8 mouse cellular contexts compared by ENCODE assay signal in genomic region chr17:28882316-28882715, GRCm38 (mm10). TPM values are rescaled to one million over a fixed set of nuclear protein-coding genes. Genes with fewer than 3 reads are reported as not detected.
A peak's percentile ranks its signal among the peaks of the same experiment; 100 is the strongest.
DNase-seq lines count a peak whose midpoint lies in the region; ATAC-seq and TF ChIP-seq lines count a peak whose summit lies in the region.

No protein-coding gene starts in this region.

- H3K9ac ChIP-seq in intestine, embryonic 14.5 days (ENCODE audit: low read length) = no peak overlapping the region
- H3K9ac ChIP-seq in intestine, embryonic 16.5 days (ENCODE audit: low read depth, low read length) = no peak overlapping the region
- no peak overlapping the region for H3K9ac ChIP-seq in liver, postnatal 0 days (replicated peaks)
- H3K9ac ChIP-seq in neural tube, embryonic 11.5 days (ENCODE audit: low read length) = no peak overlapping the region

- ATAC-seq in intestine, embryonic 14.5 days (replicated peaks; ENCODE audit: low FRiP score, low TSS enrichment, low read depth) = no peak; the same call in 1 of the 2 replicates
- no peak for ATAC-seq in intestine, embryonic 16.5 days
- ATAC-seq in inflammation-experienced regulatory T-cells, adult 6 months = peak; percentile 89
- peak; percentile 50; the same call in 1 of the 2 replicates for ATAC-seq in liver, postnatal 0 days
- ATAC-seq in neural tube, embryonic 11.5 days (ENCODE audit: insufficient read depth, low FRiP score, low TSS enrichment) = no peak

- peaks cover 9% of the 10 kb centered on the region for H3K4me1 ChIP-seq in intestine, embryonic 14.5 days (replicated peaks; ENCODE audit: control insufficient read depth, insufficient read depth, low read length)
- peaks cover 4% of the 10 kb centered on the region; the same call in 1 of the 2 replicates for H3K4me1 ChIP-seq in intestine, embryonic 16.5 days (ENCODE audit: control insufficient read depth, insufficient read depth, low read length)
- H3K4me1 ChIP-seq in liver, postnatal 0 days (ENCODE audit: insufficient read depth) = peaks cover 7% of the 10 kb centered on the region; the same call in 1 of the 2 replicates
- H3K4me1 ChIP-seq in neural tube, embryonic 11.5 days (ENCODE audit: control insufficient read depth, insufficient read depth, low read length) = no peaks in the 10 kb centered on the region

- intact Hi-C loops in gastrocnemius, postnatal 14 days (cut with DNase I; ENCODE audit: low total_unique reads) = no loop called here

- H3K27ac ChIP-seq in intestine, embryonic 14.5 days (ENCODE audit: low read depth) = no peak overlapping the region
- no peak overlapping the region for H3K27ac ChIP-seq in intestine, embryonic 16.5 days (ENCODE audit: low read length)
- no peak overlapping the region for H3K27ac ChIP-seq in liver, postnatal 0 days (ENCODE audit: low read depth)
- H3K27ac ChIP-seq in neural tube, embryonic 11.5 days (ENCODE audit: low read depth, low read length) = no peak overlapping the region

- no peak for TF ChIP-seq CTCF in liver, postnatal 0 days (IDR thresholded peaks at IDR 0.05; ENCODE audit: low read depth)

- no peak overlapping the region for H3K4me3 ChIP-seq in intestine, embryonic 14.5 days (ENCODE audit: low read depth, low read length)
- H3K4me3 ChIP-seq in intestine, embryonic 16.5 days (ENCODE audit: low read length) = no peak overlapping the region
- H3K4me3 ChIP-seq in liver, postnatal 0 days (ENCODE audit: low read depth, low read length) = no peak overlapping the region
- H3K4me3 ChIP-seq in neural tube, embryonic 11.5 days (ENCODE audit: low read depth, low read length) = no peak overlapping the region

- peak; percentile 77 for DNase-seq in intestine, embryonic 14.5 days (ENCODE audit: low spot score)
- DNase-seq in c-Kit-positive CD71-positive TER-119-positive erythroid progenitor cells, embryonic 14.5 days (ENCODE audit: low spot score) = peak; percentile 81
- peak; percentile 77 for DNase-seq in gastrocnemius, postnatal 14 days
- DNase-seq in liver, postnatal 0 days = peak; percentile 84
- DNase-seq in neural tube, embryonic 11.5 days (ENCODE audit: low spot score) = peak; percentile 84
- peak; percentile 36 to 55 for DNase-seq in thymus, adult 18-20 months

- WGBS in intestine, embryonic 14.5 days = 3% methylated on average over 12 of the region's 12 CpGs
- 2% methylated on average over 12 of the region's 12 CpGs for WGBS in intestine, embryonic 16.5 days
- 5% methylated on average over 12 of the region's 12 CpGs for WGBS in liver, postnatal 0 days (ENCODE audit: insufficient replicate concordance)
- WGBS in neural tube, embryonic 11.5 days = 5% methylated on average over 12 of the region's 12 CpGs

- H3K9me3 ChIP-seq in intestine, embryonic 14.5 days (ENCODE audit: control insufficient read depth, low read length) = no peaks in the 10 kb centered on the region
- no peaks in the 10 kb centered on the region for H3K9me3 ChIP-seq in intestine, embryonic 16.5 days (ENCODE audit: control insufficient read depth, low read length)
- H3K9me3 ChIP-seq in liver, postnatal 0 days (ENCODE audit: low read length) = no peaks in the 10 kb centered on the region
- H3K9me3 ChIP-seq in neural tube, embryonic 11.5 days (ENCODE audit: control insufficient read depth, low read length) = no peaks in the 10 kb centered on the region

- no peak for TF ChIP-seq EP300 in liver, postnatal 0 days (IDR thresholded peaks at IDR 0.05; ENCODE audit: low read depth)

- peak overlapping the region; percentile 22; the same call in 1 of the 2 replicates for H3K4me2 ChIP-seq in intestine, embryonic 14.5 days (ENCODE audit: low read length)
- no peak overlapping the region for H3K4me2 ChIP-seq in intestine, embryonic 16.5 days (ENCODE audit: low read depth, low read length)
- H3K4me2 ChIP-seq in liver, postnatal 0 days (ENCODE audit: low read depth, low read length) = peak overlapping the region; percentile 2; the same call in 1 of the 2 replicates
- no peak overlapping the region for H3K4me2 ChIP-seq in neural tube, embryonic 11.5 days (ENCODE audit: low read depth)

- no peaks in the 10 kb centered on the region for H3K36me3 ChIP-seq in intestine, embryonic 14.5 days (ENCODE audit: control insufficient read depth, insufficient read depth, low read length)
- no peaks in the 10 kb centered on the region for H3K36me3 ChIP-seq in intestine, embryonic 16.5 days (ENCODE audit: control insufficient read depth, insufficient read depth, low read length)
- H3K36me3 ChIP-seq in liver, postnatal 0 days (replicated peaks; ENCODE audit: insufficient read depth, low read length) = no peaks in the 10 kb centered on the region
- no peaks in the 10 kb centered on the region for H3K36me3 ChIP-seq in neural tube, embryonic 11.5 days (ENCODE audit: control insufficient read depth, insufficient read depth, low read length)

- H3K27me3 ChIP-seq in intestine, embryonic 14.5 days (replicated peaks; ENCODE audit: control insufficient read depth, insufficient read depth, low read length) = no peaks in the 10 kb centered on the region
- no peaks in the 10 kb centered on the region for H3K27me3 ChIP-seq in intestine, embryonic 16.5 days (replicated peaks; ENCODE audit: control insufficient read depth, insufficient read depth, low read length)
- peaks cover 11% of the 10 kb centered on the region; the same call in 1 of the 2 replicates for H3K27me3 ChIP-seq in liver, postnatal 0 days (ENCODE audit: insufficient read depth, low read length)
- H3K27me3 ChIP-seq in neural tube, embryonic 11.5 days (ENCODE audit: control insufficient read depth, insufficient read depth, low read length) = no peaks in the 10 kb centered on the region

RNA-seq across cellular contexts. Expression of gene Pnpla1, which starts 24.1 kb away (rescaled TPM):
- 0.76 and 1.1 TPM in 2 replicates for polyA plus RNA-seq in intestine, embryonic 14.5 days (2014; fragmentation: Nextera tagmentation; extraction: Ambion mirVana)
- 1.7 and 1.9 TPM in 2 replicates for polyA plus RNA-seq in intestine, embryonic 16.5 days (2015; fragmentation: Nextera tagmentation; extraction: Ambion mirVana)
- total RNA-seq in gastrocnemius, postnatal 14 days (2021) = under 1 TPM in 1 of 2 experiments, not detected in 1; 0.04 TPM
- not detected for polyA plus RNA-seq in inflammation-experienced regulatory T-cells, adult 6 months (2017; shearing (Covaris generic))
- polyA plus RNA-seq in liver, postnatal 0 days (2015; fragmentation: Nextera tagmentation; extraction: Ambion mirVana) = 0.09 and 0.16 TPM in 2 replicates
- not detected in 2 replicates for polyA plus RNA-seq in neural tube, embryonic 11.5 days (2014; fragmentation: Nextera tagmentation; extraction: Ambion mirVana)

RNA-seq across cellular contexts. Expression of gene 4930539E08Rik, which starts 32.8 kb away (rescaled TPM):
- polyA plus RNA-seq in intestine, embryonic 14.5 days (2014; fragmentation: Nextera tagmentation; extraction: Ambion mirVana) = 3.6 and 4.5 TPM in 2 replicates
- 3.9 and 4.2 TPM in 2 replicates for polyA plus RNA-seq in intestine, embryonic 16.5 days (2015; fragmentation: Nextera tagmentation; extraction: Ambion mirVana)
- total RNA-seq in gastrocnemius, postnatal 14 days (2021) = under 1 TPM in 1 of 2 experiments, not detected in 1; 0.04 TPM
- 1 to 10 TPM in 2 of 3 experiments, under 1 TPM in 1; 0.25 to 3.2 (median 2.7) TPM for polyA plus RNA-seq in inflammation-experienced regulatory T-cells, adult 6 months (2017; shearing (Covaris generic))
- 0.08 and 0.09 TPM in 2 replicates for polyA plus RNA-seq in liver, postnatal 0 days (2015; fragmentation: Nextera tagmentation; extraction: Ambion mirVana)
- 0.15 and 0.23 TPM in 2 replicates for polyA plus RNA-seq in neural tube, embryonic 11.5 days (2014; fragmentation: Nextera tagmentation; extraction: Ambion mirVana)

Comparison
In these comparisons a context has a peak if more than half of its experiments do, and no peak if none do; other contexts are left out.
1. H3K4me2 ChIP-seq: peak in intestine, embryonic 14.5 days (single experiment) and liver, postnatal 0 days (single experiment); none in intestine, embryonic 16.5 days (single experiment) and neural tube, embryonic 11.5 days (single experiment).
2. ATAC-seq: peak in inflammation-experienced regulatory T-cells, adult 6 months (single experiment) and liver, postnatal 0 days (single experiment); none in intestine, embryonic 14.5 days (single experiment), intestine, embryonic 16.5 days (single experiment) and neural tube, embryonic 11.5 days (single experiment).
3. Peak in every context shown above with its lines, with median percentiles within 50 percentile points of each other: DNase-seq.